Mouse (Mus musculus) R1 (cell line): ENCODE results near the gene Pnliprp2.

ENCODE experiments used
- DNase-seq: peaks from one replicate; pipeline ENCODE4 v3.0.0-alpha.2; 2018; ENCODE audit warnings: low read depth, low spot score

The Pnliprp2 gene

DNA sequence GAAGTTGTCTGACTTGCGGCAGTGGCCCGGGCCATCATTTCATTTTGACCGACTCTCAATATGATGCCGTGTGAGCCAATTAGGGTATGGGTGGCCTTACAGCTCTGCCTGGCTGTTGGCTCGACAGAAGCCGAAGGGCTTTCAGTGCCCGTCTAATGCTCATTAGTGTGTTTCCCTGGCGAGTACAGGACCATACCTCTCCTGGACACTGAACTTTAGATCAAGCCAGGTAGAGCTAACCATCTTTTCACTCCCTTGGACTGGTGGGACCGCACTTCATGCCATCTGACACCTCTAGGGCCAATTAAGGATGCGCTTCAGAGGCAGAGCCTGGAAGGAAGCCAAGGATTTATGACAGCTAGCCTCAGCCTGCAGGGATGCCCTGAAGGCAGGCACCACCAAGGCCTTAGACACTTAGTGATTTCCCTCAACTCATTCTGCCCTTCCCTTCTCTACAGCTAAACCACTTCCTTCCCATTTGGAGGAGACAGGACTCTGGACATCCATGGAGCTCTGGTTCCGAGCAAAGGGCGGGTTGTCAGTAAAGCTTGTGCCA, 35.7 kb downstream of the Pnliprp2 start:
- DNase-seq: no peak

- DNase-seq: no peak
Measured at GRCm38 (mm10) chr19:58805191-58805779, 45.8 kb downstream of the Pnliprp2 start.

DNA sequence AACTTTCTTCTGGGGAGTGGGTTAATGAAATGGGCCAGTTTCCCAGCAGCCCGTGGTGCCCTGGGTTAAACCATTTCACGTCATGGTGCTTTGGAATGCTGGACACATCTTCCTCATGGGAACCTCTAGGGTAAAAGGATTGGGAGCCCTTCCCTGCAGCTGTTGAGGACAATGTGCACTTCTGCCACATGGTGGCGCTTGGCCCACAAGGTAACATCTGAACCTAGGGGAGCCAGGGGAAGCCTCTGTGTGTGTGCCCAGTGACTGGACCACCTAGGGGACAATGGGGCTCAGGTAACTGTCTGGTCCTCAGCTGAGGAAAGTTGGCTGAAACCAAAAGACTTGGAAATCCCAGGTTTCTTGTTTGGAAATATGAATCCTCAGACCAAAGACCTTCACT, 46.8 kb downstream of the Pnliprp2 start:
- peak; percentile 74 for DNase-seq

GRCm38 (mm10) chr19:58808864-58809263, 49.3 kb downstream of the Pnliprp2 start:
- DNase-seq: no peak

DNA sequence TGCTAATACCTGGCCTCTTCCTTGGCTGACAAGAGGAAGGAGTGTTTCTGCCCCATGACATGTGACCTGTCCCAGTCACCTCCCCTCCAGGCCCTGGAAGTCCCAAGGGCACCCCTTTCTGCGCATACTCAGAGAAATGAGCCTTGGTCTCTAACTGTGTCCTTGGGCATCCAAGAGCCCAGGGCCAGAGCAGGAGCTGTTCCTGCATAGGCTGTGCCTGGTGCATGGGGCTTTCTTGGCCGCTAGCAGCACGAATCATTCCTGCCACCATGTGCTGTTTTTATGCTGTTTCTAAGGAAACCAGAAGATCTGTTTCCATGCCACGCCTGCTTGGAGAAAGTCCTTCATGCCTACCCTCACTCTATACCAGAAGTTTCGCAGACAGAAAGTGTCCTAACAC, 51.0 kb downstream of the Pnliprp2 start:
- no peak for DNase-seq

- no peak for DNase-seq
Measured at GRCm38 (mm10) chr19:58815179-58815922, 55.8 kb downstream of the Pnliprp2 start.

- peak; percentile 31 for DNase-seq
Measured at GRCm38 (mm10) chr19:58816453-58817041, 57.0 kb downstream of the Pnliprp2 start.

- no peak for DNase-seq
Measured at GRCm38 (mm10) chr19:58817398-58817797, 57.9 kb downstream of the Pnliprp2 start.

GRCm38 (mm10) chr19:58818571-58819415, 59.3 kb downstream of the Pnliprp2 start:
- DNase-seq: peak; percentile 75

DNA sequence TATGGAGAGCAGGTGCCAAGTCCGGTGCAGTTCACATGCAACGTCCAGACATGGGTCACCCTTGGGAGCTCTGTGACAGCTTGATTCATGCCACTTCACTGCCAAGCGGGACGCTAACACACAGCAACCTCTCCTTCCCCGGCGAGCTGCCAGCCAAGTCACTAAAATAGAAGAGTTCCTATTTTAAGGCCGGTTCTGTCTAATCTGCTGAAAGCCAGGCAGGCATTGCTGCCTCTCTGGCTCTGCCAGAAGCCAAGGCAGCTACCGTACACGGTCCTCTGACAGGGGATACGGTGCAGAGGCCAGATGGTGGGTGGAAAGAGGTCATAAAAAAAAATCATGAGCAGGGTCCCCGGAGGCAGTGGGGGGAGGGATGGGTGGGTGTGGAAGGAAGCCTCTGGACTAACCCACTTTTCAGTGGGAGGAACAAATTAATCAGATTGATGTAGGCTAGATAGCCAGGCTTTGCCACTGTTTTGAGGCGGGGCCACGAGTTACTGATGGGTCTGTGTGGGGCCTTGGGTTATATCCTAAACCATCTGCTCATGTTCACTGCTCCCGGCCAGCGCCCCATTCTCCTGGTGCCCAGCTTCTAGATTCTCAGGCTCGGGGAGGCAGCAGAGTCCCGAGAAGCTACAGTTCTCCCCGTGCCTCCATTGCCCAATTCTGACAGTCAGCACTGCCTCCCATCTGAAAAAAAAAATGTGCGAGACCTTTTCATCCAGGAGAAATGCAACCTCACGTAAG, 63.1 kb downstream of the Pnliprp2 start:
- DNase-seq: no peak

GRCm38 (mm10) chr19:58823301-58823700, 63.8 kb downstream of the Pnliprp2 start:
- no peak for DNase-seq

DNA sequence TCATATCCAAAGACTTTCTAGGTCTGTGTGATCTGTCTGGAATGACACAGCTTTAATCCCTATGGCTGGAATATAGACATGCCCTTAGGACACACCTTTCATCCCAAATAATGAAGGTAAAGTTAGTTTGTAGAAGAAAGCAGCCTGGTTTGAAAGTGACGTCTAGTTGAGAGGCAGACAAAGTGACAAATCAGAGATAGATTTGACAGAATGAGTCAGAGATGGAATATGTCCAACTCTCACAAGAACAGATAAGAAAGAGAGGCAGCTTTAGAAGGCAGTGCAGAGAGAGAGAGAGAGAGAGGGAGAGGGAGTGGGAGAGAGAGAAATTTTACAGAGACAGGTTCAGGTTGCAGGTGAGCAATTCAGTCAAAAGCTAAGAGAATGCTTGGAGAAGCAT, 64.8 kb downstream of the Pnliprp2 start:
- DNase-seq: no peak
